Mouse (Mus musculus) kidney, adult 2 months (tissue): ENCODE measurements at regions not wholly inside any gene's neighbourhood (a gene's known extent, or its start where the extent isn't known, plus 50 kb on each side); places are given as distances from the start of the nearest gene placed in this dataset.

Experiments used
- CTCF ChIP-seq: fragments of 200-500 bp; conservative IDR thresholded peaks from 2 replicates; pipeline ENCODE4 v1.5.1; 2011; ENCODE audit warnings: low read depth, mild to moderate bottlenecking, control low read depth, low read length, moderate library complexity, mixed read lengths; ENCODE audit not compliant: insufficient read depth, insufficient read length
- POLR2A ChIP-seq: fragments of 200-500 bp; IDR thresholded peaks from one replicate; pipeline ENCODE4 v1.6.1; 2011; ENCODE audit warnings: low read depth, low read length, control low read depth

DNA sequence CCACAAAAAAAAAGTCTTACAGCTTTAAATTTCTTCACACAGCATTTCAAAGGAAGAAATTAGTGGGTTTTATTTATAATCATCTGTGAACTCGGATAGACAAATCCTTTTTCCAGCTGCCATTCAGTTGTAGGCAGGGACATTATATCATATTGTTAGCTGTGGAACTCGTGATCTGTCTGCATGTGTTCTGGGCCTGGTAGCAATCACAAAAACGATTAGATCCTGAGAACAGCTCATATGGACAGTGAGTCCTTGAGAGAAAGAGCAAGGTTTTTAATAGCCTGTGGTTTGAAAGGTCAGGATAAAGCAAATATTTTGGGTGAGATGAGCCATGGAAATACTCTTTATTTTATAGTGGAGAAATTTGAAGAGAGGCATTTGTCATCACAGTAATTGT lies 63.2 kb downstream of the Fam110c start:
- no peak for TF ChIP-seq CTCF
- no peak for TF ChIP-seq POLR2A
